Comparison of ENCODE assay signal across 11 mouse cellular contexts in the genomic region with DNA sequence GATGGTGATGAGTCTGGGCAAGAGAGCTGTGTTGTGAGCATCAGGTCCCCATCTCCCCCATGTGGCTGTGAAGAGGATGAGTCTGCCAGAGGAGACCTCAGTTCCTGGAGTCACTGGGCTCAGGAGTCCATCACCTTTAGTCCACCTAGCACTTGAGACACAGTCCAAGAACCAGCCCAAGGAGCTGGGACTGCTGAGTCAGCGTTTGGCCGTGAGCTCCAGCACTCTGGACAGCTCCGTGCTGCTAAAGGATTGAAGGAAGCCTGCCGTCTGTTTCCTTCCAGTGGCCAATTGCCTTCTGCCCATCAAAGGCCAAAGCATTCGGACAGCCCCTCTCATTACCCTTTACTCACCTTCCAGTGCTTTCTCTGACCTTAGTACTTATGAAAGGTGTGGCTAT. TPM values are rescaled to one million over a fixed set of nuclear protein-coding genes. Genes with fewer than 3 reads are reported as not detected.
DNase-seq lines count a peak whose midpoint lies in the region; ATAC-seq and TF ChIP-seq lines count a peak whose summit lies in the region.
"Had no signal": no experiment of that assay in that cellular context is flagged by ENCODE, and none has a peak within 500 bp of the region (broad histone marks: within the 10 kb centered on the region; RNA-seq: fewer than 3 reads in every experiment).

No protein-coding gene starts in this region.

- H3K27ac ChIP-seq in kidney, embryonic 15.5 days: no peak overlapping the region
- H3K27ac ChIP-seq in limb, embryonic 14.5 days (replicated peaks; ENCODE audit: low read depth, low read length): no peak overlapping the region
- H3K27ac ChIP-seq in cerebellum, adult 2 months (ENCODE audit: insufficient read depth, low read length): no peak overlapping the region

- H3K9me3 ChIP-seq in kidney, embryonic 15.5 days (replicated peaks): no peaks in the 10 kb centered on the region
- no peaks in the 10 kb centered on the region for H3K9me3 ChIP-seq in limb, embryonic 14.5 days (ENCODE audit: control insufficient read depth, low read length)

- H3K4me2 ChIP-seq in kidney, embryonic 15.5 days: no peak overlapping the region
- no peak overlapping the region for H3K4me2 ChIP-seq in limb, embryonic 14.5 days (replicated peaks; ENCODE audit: low read depth, low read length, severe bottlenecking)

- H3K36me3 ChIP-seq in kidney, embryonic 15.5 days: no peaks in the 10 kb centered on the region
- no peaks in the 10 kb centered on the region for H3K36me3 ChIP-seq in limb, embryonic 14.5 days (ENCODE audit: control insufficient read depth, insufficient read depth, low read length)

- intact Hi-C loops in left cerebral cortex, postnatal 36 days (cut with DNase I): no loop called here

- no peaks in the 10 kb centered on the region for H3K27me3 ChIP-seq in kidney, embryonic 15.5 days
- no peaks in the 10 kb centered on the region for H3K27me3 ChIP-seq in limb, embryonic 14.5 days (ENCODE audit: control insufficient read depth, insufficient read depth, low read length)
- no peaks in the 10 kb centered on the region for H3K27me3 ChIP-seq in cerebellum, adult 2 months (ENCODE audit: control insufficient read depth, insufficient read depth, low read length)

- 4% methylated on average over 5 of the region's 5 CpGs for WGBS in kidney, embryonic 15.5 days
- 11% methylated on average over 5 of the region's 5 CpGs for WGBS in limb, embryonic 14.5 days
- 68% methylated on average over 5 of the region's 5 CpGs for WGBS in cerebellum, adult 2 months

- TF ChIP-seq POLR2A in limb, embryonic 14.5 days (IDR thresholded peaks at IDR 0.05; ENCODE audit: borderline replicate concordance, extremely low read depth, insufficient read depth, insufficient read length): no peak
- no peak for TF ChIP-seq POLR2A in cerebellum, adult 2 months (IDR thresholded peaks at IDR 0.05; ENCODE audit: borderline replicate concordance, insufficient read depth, low read length)

- TF ChIP-seq CTCF in cerebellum, adult 2 months (IDR thresholded peaks at IDR 0.05; ENCODE audit: borderline replicate concordance, insufficient read depth, low read depth, low read length): no peak

- DNase-seq in kidney, adult 18-20 months: peak; percentile 20
- peak; percentile 22 for DNase-seq in Muller cell, postnatal 12 days (ENCODE audit: inconsistent ontology term)
- peak; percentile 27 for DNase-seq in adrenal gland, postnatal 25 days
- peak; percentile 64 for DNase-seq in limb, embryonic 14.5 days (ENCODE audit: low spot score)
- DNase-seq in layer of hippocampus, postnatal 36 days: no peak
- no peak for DNase-seq in left cerebral cortex, postnatal 36 days (ENCODE audit: low spot score in 2 of 2)
- DNase-seq in cerebellum, adult 2 months: no peak

- no peak overlapping the region for H3K9ac ChIP-seq in kidney, embryonic 15.5 days
- no peak overlapping the region for H3K9ac ChIP-seq in limb, embryonic 14.5 days (ENCODE audit: low read depth, low read length, severe bottlenecking)

- H3K4me1 ChIP-seq in kidney, embryonic 15.5 days: no peaks in the 10 kb centered on the region
- no peaks in the 10 kb centered on the region for H3K4me1 ChIP-seq in limb, embryonic 14.5 days (ENCODE audit: control insufficient read depth, insufficient read depth, low read length)
- no peaks in the 10 kb centered on the region; the same call in 1 of the 2 replicates for H3K4me1 ChIP-seq in cerebellum, adult 2 months (ENCODE audit: control insufficient read depth, insufficient read depth, low read length)

- ATAC-seq in kidney, embryonic 15.5 days (replicated peaks; ENCODE audit: low FRiP score): no peak
- ATAC-seq in limb, embryonic 14.5 days (ENCODE audit: low FRiP score, low read depth): no peak
- ATAC-seq: inflammation-experienced regulatory T-cells, adult 6 months had no signal

- no peak overlapping the region for H3K4me3 ChIP-seq in kidney, embryonic 15.5 days (replicated peaks)
- no peak overlapping the region for H3K4me3 ChIP-seq in limb, embryonic 14.5 days (replicated peaks; ENCODE audit: low read length)
- H3K4me3 ChIP-seq in cerebellum, adult 2 months (replicated peaks; ENCODE audit: insufficient read depth, low read depth, low read length): no peak overlapping the region
- H3K4me3 ChIP-seq: erythroblast, embryonic 14.5 days had no signal

RNA-seq across cellular contexts. Expression of a gene that starts 12.1 kb away (rescaled TPM):
- not detected in 2 replicates for polyA plus RNA-seq in kidney, embryonic 15.5 days (2015; fragmentation: Nextera tagmentation; extraction: Ambion mirVana)
- total RNA-seq in adrenal gland, postnatal 25 days (2021): not detected in 2 replicates
- polyA plus RNA-seq in limb, embryonic 14.5 days (2012; rRNA removed): not detected in 2 replicates
- not detected in 2 replicates for polyA plus RNA-seq in limb, embryonic 14.5 days (2014; fragmentation: Nextera tagmentation; extraction: Ambion mirVana)
- total RNA-seq in layer of hippocampus, postnatal 36 days (2021): under 1 TPM in 1 of 2 experiments, not detected in 1; 0.50 TPM
- total RNA-seq in left cerebral cortex, postnatal 36 days (2021): not detected
- polyA plus RNA-seq in cerebellum, adult 2 months (2012; rRNA removed): not detected in 2 replicates
- polyA plus RNA-seq: erythroblast, embryonic 14.5 days; inflammation-experienced regulatory T-cells, adult 6 months; liver, embryonic 16.5 days had no signal

Comparison
In these comparisons a context has a peak if more than half of its experiments do, and no peak if none do; other contexts are left out.
1. DNase-seq: peak in kidney, adult 18-20 months (single experiment), Muller cell, postnatal 12 days (single experiment), adrenal gland, postnatal 25 days (single experiment) and limb, embryonic 14.5 days (single experiment); none in layer of hippocampus, postnatal 36 days (0 of 2), left cerebral cortex, postnatal 36 days (0 of 2) and cerebellum, adult 2 months (0 of 2).